ENCODE assay signal across 12 mouse cellular contexts in genomic region chr19:41613325-41614087, GRCm38 (mm10). TPM values are rescaled to one million over a fixed set of nuclear protein-coding genes. Genes with fewer than 3 reads are reported as not detected.
A peak's percentile ranks its signal among the peaks of the same experiment; 100 is the strongest.
DNase-seq lines count a peak whose midpoint lies in the region; ATAC-seq and TF ChIP-seq lines count a peak whose summit lies in the region.
"Had no signal": no experiment of that assay in that cellular context is flagged by ENCODE, and none has a peak within 500 bp of the region (broad histone marks: within the 10 kb centered on the region; RNA-seq: fewer than 3 reads in every experiment).

No protein-coding gene starts in this region.

- H3K4me3 ChIP-seq in lung, embryonic 14.5 days (ENCODE audit: low read depth, low read length) = no peak overlapping the region
- H3K4me3 ChIP-seq in lung, adult 2 months (replicated peaks; ENCODE audit: extremely low read depth, low read depth, low read length) = no peak overlapping the region
- H3K4me3 ChIP-seq in midbrain, embryonic 10.5 days = peak overlapping the region; percentile 36
- H3K4me3 ChIP-seq: left cerebral cortex, adult 2 months had no signal

- no peak for TF ChIP-seq CTCF in lung, embryonic 14.5 days (IDR thresholded peaks at IDR 0.05; ENCODE audit: low read depth)
- TF ChIP-seq CTCF in lung, adult 2 months (IDR thresholded peaks at IDR 0.05; ENCODE audit: insufficient read depth, low read length) = no peak

- no peak for ATAC-seq in lung, embryonic 14.5 days (ENCODE audit: insufficient read depth)
- ATAC-seq: Patski had no signal

- no peaks in the 10 kb centered on the region for H3K9me3 ChIP-seq in lung, embryonic 14.5 days (ENCODE audit: low read depth, low read length)
- no peaks in the 10 kb centered on the region for H3K9me3 ChIP-seq in midbrain, embryonic 10.5 days (replicated peaks)

- no peak overlapping the region for H3K27ac ChIP-seq in lung, embryonic 14.5 days (ENCODE audit: low read depth)
- peak overlapping the region; percentile 57 for H3K27ac ChIP-seq in midbrain, embryonic 10.5 days (replicated peaks)
- H3K27ac ChIP-seq: left cerebral cortex, adult 2 months had no signal

- H3K9ac ChIP-seq in lung, embryonic 14.5 days = no peak overlapping the region

- no peak for TF ChIP-seq POLR2A in lung, adult 2 months (IDR thresholded peaks at IDR 0.05; ENCODE audit: borderline replicate concordance, extremely low read depth, low read depth, low read length)

- DNase-seq in lung, embryonic 14.5 days = peak; percentile 31
- no peak for DNase-seq in lung, adult 2 months
- DNase-seq in forelimb bud, embryonic 11.5 days (ENCODE audit: low read depth, low spot score) = peak; percentile 76
- DNase-seq in midbrain, embryonic 10.5 days (ENCODE audit: low spot score) = peak; percentile 63
- peak; percentile 72 for DNase-seq in retina, postnatal 1 day
- no peak for DNase-seq in kidney, adult 8-10 months
- no peak for DNase-seq in cerebellum, adult 9-10 months
- no peak for DNase-seq in layer of hippocampus, adult 18-20 months (ENCODE audit: low spot score in 2 of 2)
- DNase-seq: heart, adult 18-20 months; kidney, adult 18-20 months had no signal

- no peaks in the 10 kb centered on the region for H3K27me3 ChIP-seq in lung, embryonic 14.5 days (ENCODE audit: insufficient read depth, low read length)
- peaks cover 63% of the 10 kb centered on the region for H3K27me3 ChIP-seq in midbrain, embryonic 10.5 days (ENCODE audit: low read depth, poor library complexity, severe bottlenecking)

- 39% methylated on average over 16 of the region's 16 CpGs for WGBS in lung, embryonic 14.5 days
- WGBS in lung, adult 2 months = 41% methylated on average over 16 of the region's 16 CpGs
- WGBS in midbrain, embryonic 10.5 days = 31% methylated on average over 16 of the region's 16 CpGs

- 0 out of 2 replicates have a peak, but pooled peaks cover 1% of the 10 kb centered on the region for H3K4me1 ChIP-seq in lung, embryonic 14.5 days (ENCODE audit: insufficient read depth)
- no peaks in the 10 kb centered on the region for H3K4me1 ChIP-seq in lung, adult 2 months (ENCODE audit: control insufficient read depth, insufficient read depth, low read length)
- H3K4me1 ChIP-seq in midbrain, embryonic 10.5 days = peaks cover 61% of the 10 kb centered on the region

- no peak overlapping the region for H3K4me2 ChIP-seq in lung, embryonic 14.5 days

- no peaks in the 10 kb centered on the region for H3K36me3 ChIP-seq in lung, embryonic 14.5 days (ENCODE audit: insufficient read depth)
- peaks cover 14% of the 10 kb centered on the region for H3K36me3 ChIP-seq in midbrain, embryonic 10.5 days

RNA-seq across cellular contexts. Expression of gene Gm340, which starts 31.3 kb away (rescaled TPM):
- polyA plus RNA-seq in lung, embryonic 14.5 days (2014; fragmentation: Nextera tagmentation; extraction: Ambion mirVana) = 3.7 and 4.2 TPM in 2 replicates
- 0.86 and 1.3 TPM in 2 replicates for polyA plus RNA-seq in lung, adult 2 months (2012; rRNA removed)
- 2.4 and 2.8 TPM in 2 replicates for polyA plus RNA-seq in midbrain, embryonic 10.5 days (2016; fragmentation: Nextera tagmentation; extraction: Ambion mirVana)
- 10 to 100 TPM; 12.0 to 12.6 TPM for total RNA-seq in layer of hippocampus, adult 18-20 months (2021)

Comparison
In these comparisons a context has a peak if more than half of its experiments do, and no peak if none do; other contexts are left out.
1. DNase-seq: peak in lung, embryonic 14.5 days (single experiment), forelimb bud, embryonic 11.5 days (single experiment), midbrain, embryonic 10.5 days (single experiment) and retina, postnatal 1 day (single experiment); none in lung, adult 2 months (single experiment), kidney, adult 8-10 months (0 of 2), cerebellum, adult 9-10 months (single experiment) and layer of hippocampus, adult 18-20 months (0 of 2).